Mouse (Mus musculus) liver, embryonic 15.5 days (tissue): Measurements from ENCODE around the gene Tbc1d20. TPM values are rescaled to one million over a fixed set of nuclear protein-coding genes. Genes with fewer than 3 reads are reported as not detected.
"Not testable (repeated sequence)": the region's sequence is repeated elsewhere in the genome, so short reads cannot be mapped to it uniquely, and the experiment has no call there.

Experiments
- ATAC-seq: fragments of 200-750 bp; cut with Nextera tagmentation; 2 replicates; pipeline ENCODE4 v1.8.0; 2017; ENCODE audit warnings: moderate number of reproducible peaks, mild to moderate bottlenecking, moderate library complexity; ENCODE audit not compliant: insufficient read depth
- H3K27ac ChIP-seq: fragments of 300-500 bp; sonication (generic); replicated peaks from 2 replicates; pipeline ENCODE4 v1.5.1; 2015; ENCODE audit warnings: mild to moderate bottlenecking, inconsistent platforms
- H3K27me3 ChIP-seq: fragments of 300-500 bp; sonication (generic); 2 replicates; pipeline ENCODE4 v1.6.1; 2015; ENCODE audit warnings: mild to moderate bottlenecking, inconsistent platforms
- H3K36me3 ChIP-seq: fragments of 300-500 bp; sonication (generic); replicated peaks from 2 replicates; pipeline ENCODE4 v1.6.1; 2015; ENCODE audit warnings: moderate library complexity, mild to moderate bottlenecking, inconsistent platforms
- H3K4me1 ChIP-seq: fragments of 300-500 bp; sonication (generic); replicated peaks from 2 replicates; pipeline ENCODE4 v1.6.1; 2015; ENCODE audit warnings: inconsistent platforms
- H3K4me2 ChIP-seq: fragments of 300-500 bp; sonication (generic); 2 replicates; pipeline ENCODE4 v1.6.1; 2015; ENCODE audit warnings: moderate library complexity, mild to moderate bottlenecking, inconsistent platforms
- H3K4me3 ChIP-seq: fragments of 300-500 bp; sonication (generic); replicated peaks from 2 replicates; pipeline ENCODE4 v1.5.1; 2015; ENCODE audit warnings: mild to moderate bottlenecking, inconsistent platforms
- H3K9ac ChIP-seq: fragments of 300-500 bp; sonication (generic); 2 replicates; pipeline ENCODE4 v1.6.1; 2015; ENCODE audit warnings: moderate library complexity, mild to moderate bottlenecking, inconsistent platforms
- H3K9me3 ChIP-seq: fragments of 300-500 bp; sonication (generic); replicated peaks from 2 replicates; pipeline ENCODE4 v1.6.1; 2016; ENCODE audit warnings: inconsistent platforms
- WGBS: fragments of 180-500 bp; shearing (Covaris S2); methylation state at CpG from one replicate; pipeline ENCODE4 v1.1.7; 2015; ENCODE audit warnings: mixed read lengths; ENCODE audit not compliant: insufficient replicate concordance; 5-methylcytosine and 5-hydroxymethylcytosine counted together
- polyA plus RNA-seq: library from polyadenylated mRNA; unstranded; fragments of >200 nt; fragmentation: Nextera tagmentation; extraction: Ambion mirVana; gene quantifications from 2 replicates; pipeline ENCODE4 v1.2.1, GENCODE M21; 2015

The Tbc1d20 gene
- polyA plus RNA-seq, 1 experiment from 2014 or later, result 10.7 TPM

GRCm38 (mm10) chr2:152358977-152359376 is 65.3 kb downstream of the Tbc1d20 start:
- not testable (repeated sequence) for H3K27ac ChIP-seq, H3K9ac ChIP-seq, H3K9me3 ChIP-seq, H3K4me2 ChIP-seq, H3K4me1 ChIP-seq, ATAC-seq, H3K4me3 ChIP-seq, H3K36me3 ChIP-seq, H3K27me3 ChIP-seq
- 68% methylated on average over 5 of the region's 5 CpGs for WGBS

- peaks cover 10% of the 10 kb centered on the region for H3K4me1 ChIP-seq
- WGBS, result 33% methylated on average over 5 of the region's 5 CpGs
- ATAC-seq, result no peak
These were observed 66.0 kb downstream of the Tbc1d20 start for GRCm38 (mm10) chr2:152359616-152360015.

GRCm38 (mm10) chr2:152360271-152360775 is 66.7 kb downstream of the Tbc1d20 start:
- Histone ChIP-seq H3K36me3 (no peaks in the 10 kb centered on the region), H3K27me3 (no peaks in the 10 kb centered on the region), H3K27ac (no peak overlapping the region), H3K9me3 (no peaks in the 10 kb centered on the region), H3K9ac (no peak overlapping the region), H3K4me3 (no peak overlapping the region), H3K4me1 (peaks cover 10% of the 10 kb centered on the region), H3K4me2 (no peak overlapping the region)
- ATAC-seq, result 0 out of 2 replicates have a peak, but pooled peaks have one; percentile 17
- 17% methylated on average over 7 of the region's 7 CpGs for WGBS

More at GRCm38 (mm10) chr2:152359616-152360015, 66.0 kb downstream of the Tbc1d20 start:
- Histone ChIP-seq H3K9me3 (no peaks in the 10 kb centered on the region), H3K27me3 (no peaks in the 10 kb centered on the region), H3K4me2 (no peak overlapping the region), H3K36me3 (no peaks in the 10 kb centered on the region), H3K27ac (no peak overlapping the region), H3K9ac (no peak overlapping the region), H3K4me3 (no peak overlapping the region)

GRCm38 (mm10) chr2:152361193-152361592 is 67.6 kb downstream of the Tbc1d20 start:
- WGBS, result 74% methylated on average over 8 of the region's 8 CpGs
- Histone ChIP-seq H3K4me1 (peaks cover 10% of the 10 kb centered on the region), H3K4me2 (no peak overlapping the region), H3K4me3 (no peak overlapping the region), H3K9me3 (no peaks in the 10 kb centered on the region), H3K36me3 (no peaks in the 10 kb centered on the region), H3K9ac (no peak overlapping the region), H3K27ac (no peak overlapping the region), H3K27me3 (no peaks in the 10 kb centered on the region)
- no peak for ATAC-seq

Other genes starting within 250 kb of the Tbc1d20 start
- gene Scrt2, start 212.3 kb upstream of the Tbc1d20 start, polyA plus RNA-seq, result not detected in 2 replicates
- 11.1 and 11.6 TPM in 2 replicates for gene Srxn1, start 188.3 kb upstream of the Tbc1d20 start, polyA plus RNA-seq
- gene Tcf15, start 150.3 kb upstream of the Tbc1d20 start, polyA plus RNA-seq, result 0.50 and 0.51 TPM in 2 replicates
- gene Csnk2a1, start 67.0 kb upstream of the Tbc1d20 start, polyA plus RNA-seq, result 29.7 and 34.8 TPM in 2 replicates
- 41.4 and 46.1 TPM in 2 replicates for gene Rbck1, start 38.8 kb downstream of the Tbc1d20 start, polyA plus RNA-seq
- gene Trib3, start 50.2 kb downstream of the Tbc1d20 start, polyA plus RNA-seq, result 3.8 and 4.4 TPM in 2 replicates
- not detected in 2 replicates for gene Nrsn2, start 82.8 kb downstream of the Tbc1d20 start, polyA plus RNA-seq
- 1.2 and 1.5 TPM in 2 replicates for gene Sox12, start 104.2 kb downstream of the Tbc1d20 start, polyA plus RNA-seq
- 9.1 and 9.5 TPM in 2 replicates for gene Zcchc3, start 121.2 kb downstream of the Tbc1d20 start, polyA plus RNA-seq
- gene 6820408C15Rik, start 121.8 kb downstream of the Tbc1d20 start, polyA plus RNA-seq, result 0.13 and 0.20 TPM in 2 replicates
- not detected in 2 replicates for gene Defb23, start 170.8 kb downstream of the Tbc1d20 start, polyA plus RNA-seq
- gene Defb20, start 183.2 kb downstream of the Tbc1d20 start, polyA plus RNA-seq, result not detected in 2 replicates
- not detected in 2 replicates for gene Defb22, start 196.3 kb downstream of the Tbc1d20 start, polyA plus RNA-seq
- not detected in 2 replicates for gene Defb26, start 217.9 kb downstream of the Tbc1d20 start, polyA plus RNA-seq
- not detected in 2 replicates for gene Defb28, start 224.4 kb downstream of the Tbc1d20 start, polyA plus RNA-seq
- gene Defb29, start 246.3 kb downstream of the Tbc1d20 start, polyA plus RNA-seq, result not detected in 2 replicates